Mouse (Mus musculus) layer of hippocampus, adult 9-10 months (tissue): ENCODE data around the gene Pde10a.

Experiments used
- DNase-seq: peaks from one replicate; pipeline ENCODE4 v3.0.0; 2022; ENCODE audit warnings: low spot score

Pde10a gene

GRCm38 (mm10) chr17:8843941-8844340, 318.8 kb downstream of the Pde10a start:
- no peak for DNase-seq

- DNase-seq: no peak
Measured at GRCm38 (mm10) chr17:8846506-8846905, 321.3 kb downstream of the Pde10a start.

GRCm38 (mm10) chr17:8847558-8847957, 322.4 kb downstream of the Pde10a start:
- DNase-seq: no peak

GRCm38 (mm10) chr17:8851846-8852245, 326.7 kb downstream of the Pde10a start:
- no peak for DNase-seq

- DNase-seq: no peak
Measured at GRCm38 (mm10) chr17:8856430-8857371, 331.5 kb downstream of the Pde10a start.

GRCm38 (mm10) chr17:8858636-8859421, 333.7 kb downstream of the Pde10a start:
- DNase-seq: peak; percentile 63

GRCm38 (mm10) chr17:8859489-8859888, 334.3 kb downstream of the Pde10a start:
- no peak for DNase-seq

GRCm38 (mm10) chr17:8864638-8865497, 339.7 kb downstream of the Pde10a start:
- no peak for DNase-seq

- DNase-seq: no peak
Measured at GRCm38 (mm10) chr17:8867331-8868237, 342.4 kb downstream of the Pde10a start.

- DNase-seq: no peak
Measured at GRCm38 (mm10) chr17:8869287-8869686, 344.1 kb downstream of the Pde10a start.

GRCm38 (mm10) chr17:8870848-8871247, 345.7 kb downstream of the Pde10a start:
- DNase-seq: no peak

GRCm38 (mm10) chr17:8871396-8871795, 346.2 kb downstream of the Pde10a start:
- no peak for DNase-seq

GRCm38 (mm10) chr17:8871997-8872593, 346.9 kb downstream of the Pde10a start:
- DNase-seq: no peak

- no peak for DNase-seq
Measured at GRCm38 (mm10) chr17:8872611-8873010, 347.4 kb downstream of the Pde10a start.

GRCm38 (mm10) chr17:8878056-8878455, 352.9 kb downstream of the Pde10a start:
- DNase-seq: no peak

- DNase-seq: no peak
Measured at GRCm38 (mm10) chr17:8881711-8882110, 356.5 kb downstream of the Pde10a start.

GRCm38 (mm10) chr17:8884691-8885090, 359.5 kb downstream of the Pde10a start:
- DNase-seq: no peak

- DNase-seq: no peak
Measured at GRCm38 (mm10) chr17:8885830-8886229, 360.7 kb downstream of the Pde10a start.

GRCm38 (mm10) chr17:8888105-8888504, 362.9 kb downstream of the Pde10a start:
- DNase-seq: no peak

- no peak for DNase-seq
Measured at GRCm38 (mm10) chr17:8888639-8889038, 363.5 kb downstream of the Pde10a start.
